Mouse (Mus musculus) brain, embryonic 14.5 days (tissue): ENCODE measurements around the gene Il23r.

Source experiments
- CTCF ChIP-seq: fragments of 200-500 bp; IDR thresholded peaks from 2 replicates; pipeline ENCODE4 v1.5.1; 2012; ENCODE audit warnings: inconsistent platforms, mild to moderate bottlenecking, moderate library complexity, borderline replicate concordance; ENCODE audit not compliant: insufficient read depth, insufficient read length; ENCODE audit errors: extremely low read depth
- POLR2A ChIP-seq: fragments of 200-500 bp; IDR thresholded peaks from 2 replicates; pipeline ENCODE4 v1.6.1; 2012; ENCODE audit warnings: mild to moderate bottlenecking, inconsistent platforms, borderline replicate concordance; ENCODE audit not compliant: poor library complexity, insufficient read depth, insufficient read length, severe bottlenecking; ENCODE audit errors: extremely low read depth

DNA sequence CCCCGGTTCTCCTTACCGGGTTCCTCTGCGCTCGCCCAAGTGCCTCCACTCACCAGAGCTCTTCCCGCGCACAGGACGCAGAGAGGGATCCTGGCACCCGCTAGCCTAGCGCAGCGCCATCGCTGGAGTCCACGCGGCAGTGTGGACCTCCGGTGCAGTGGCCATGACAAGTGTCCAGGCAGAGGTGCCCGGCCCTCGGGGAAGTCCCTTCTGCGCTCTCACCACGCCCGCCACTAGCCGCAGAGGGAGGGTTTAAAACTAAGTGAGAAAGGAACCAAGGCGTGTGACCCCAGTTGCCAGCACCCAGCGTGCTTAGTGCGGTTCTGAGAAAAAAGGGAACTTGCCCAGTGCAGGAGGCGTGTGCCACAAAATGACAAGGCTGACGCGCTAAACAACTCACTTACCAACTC is 115.7 kb downstream of the Il23r start, which contains the start of gene Il12rb2:
- TF ChIP-seq CTCF = no peak
- TF ChIP-seq POLR2A = no peak
